Mouse (Mus musculus) brain, embryonic 14.5 days (tissue): ENCODE measurements around the gene Scel.

Experiments
- CTCF ChIP-seq: fragments of 200-500 bp; IDR thresholded peaks from 2 replicates; pipeline ENCODE4 v1.5.1; 2012; ENCODE audit warnings: inconsistent platforms, mild to moderate bottlenecking, moderate library complexity, borderline replicate concordance; ENCODE audit not compliant: insufficient read depth, insufficient read length; ENCODE audit errors: extremely low read depth
- POLR2A ChIP-seq: fragments of 200-500 bp; IDR thresholded peaks from 2 replicates; pipeline ENCODE4 v1.6.1; 2012; ENCODE audit warnings: mild to moderate bottlenecking, inconsistent platforms, borderline replicate concordance; ENCODE audit not compliant: poor library complexity, insufficient read depth, insufficient read length, severe bottlenecking; ENCODE audit errors: extremely low read depth

GRCm38 (mm10) chr14:103498613-103499012 lies 14.5 kb upstream of the Scel start:
- TF ChIP-seq CTCF = no peak
- no peak for TF ChIP-seq POLR2A
